Mouse (Mus musculus): ENCODE data around the gene Sdc4. TPM values are rescaled to one million over a fixed set of nuclear protein-coding genes. Genes with fewer than 3 reads are reported as not detected.

Sdc4 gene
- polyA plus RNA-seq, 1 experiment from 2014 or later: 81.5 TPM

- Histone ChIP-seq H3K4me3 (no peak overlapping the region), H3K27ac (no peak overlapping the region), H3K9me3 (no peaks in the 10 kb centered on the region), H3K9ac (0 out of 2 replicates have a peak overlapping the region, but pooled peaks have one; percentile 11), H3K36me3 (peaks cover 60% of the 10 kb centered on the region), H3K4me2 (no peak overlapping the region), H3K27me3 (no peaks in the 10 kb centered on the region), H3K4me1 (peaks cover 33% of the 10 kb centered on the region)
- WGBS: 38% methylated on average over 5 of the region's 5 CpGs
- ATAC-seq (ENCODE audit: insufficient number of reproducible peaks, insufficient read depth, low FRiP score, low TSS enrichment, low read depth): no peak
These were observed 15.2 kb downstream of the Sdc4 start for GRCm38 (mm10) chr2:164428451-164428850.

GRCm38 (mm10) chr2:164426952-164427351, 16.7 kb downstream of the Sdc4 start:
- H3K9me3 ChIP-seq: no peaks in the 10 kb centered on the region
- no peak overlapping the region for H3K4me3 ChIP-seq
- no peak for ATAC-seq (ENCODE audit: insufficient number of reproducible peaks, insufficient read depth, low FRiP score, low TSS enrichment, low read depth)
- no peaks in the 10 kb centered on the region for H3K27me3 ChIP-seq
- no peak overlapping the region for H3K9ac ChIP-seq
- peaks cover 18% of the 10 kb centered on the region for H3K4me1 ChIP-seq
- peaks cover 63% of the 10 kb centered on the region for H3K36me3 ChIP-seq
- no peak overlapping the region for H3K27ac ChIP-seq
- no peak overlapping the region for H3K4me2 ChIP-seq
- WGBS: 83% methylated on average over 5 of the region's 5 CpGs

- Histone ChIP-seq H3K4me3 (no peak overlapping the region), H3K4me2 (no peak overlapping the region), H3K9me3 (no peaks in the 10 kb centered on the region), H3K4me1 (peaks cover 10% of the 10 kb centered on the region), H3K27ac (no peak overlapping the region), H3K36me3 (peaks cover 63% of the 10 kb centered on the region), H3K27me3 (no peaks in the 10 kb centered on the region), H3K9ac (no peak overlapping the region)
- 32% methylated on average over 12 of the region's 12 CpGs for WGBS
- ATAC-seq (ENCODE audit: insufficient number of reproducible peaks, insufficient read depth, low FRiP score, low TSS enrichment, low read depth): no peak
These were observed 17.6 kb downstream of the Sdc4 start for GRCm38 (mm10) chr2:164426121-164426520.

DNA sequence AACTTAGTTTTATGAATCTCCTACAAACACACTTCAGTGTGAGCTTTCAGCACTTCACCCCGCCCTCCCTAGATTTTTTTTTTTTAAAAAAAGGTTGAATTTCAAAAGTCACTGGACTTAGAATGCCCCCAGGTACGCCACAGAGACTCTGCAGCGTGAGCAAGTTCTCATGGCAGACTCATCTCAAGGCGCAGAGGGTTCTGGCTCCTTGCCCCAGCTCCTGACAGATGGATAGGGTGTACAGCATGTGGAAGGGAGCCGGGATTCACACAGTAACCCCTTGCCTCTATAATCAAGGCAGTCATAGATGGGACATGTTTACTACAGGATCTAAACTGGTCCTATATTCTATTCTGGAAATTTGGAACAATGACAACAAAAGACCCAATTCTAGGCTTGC, 18.3 kb downstream of the Sdc4 start:
- H3K36me3 ChIP-seq: peaks cover 63% of the 10 kb centered on the region
- H3K4me1 ChIP-seq: peaks cover 2% of the 10 kb centered on the region
- H3K27ac ChIP-seq: no peak overlapping the region
- H3K4me2 ChIP-seq: no peak overlapping the region
- ATAC-seq (ENCODE audit: insufficient number of reproducible peaks, insufficient read depth, low FRiP score, low TSS enrichment, low read depth): no peak
- no peak overlapping the region for H3K4me3 ChIP-seq
- no peak overlapping the region for H3K9ac ChIP-seq
- 82% methylated on average over 5 of the region's 5 CpGs for WGBS
- no peaks in the 10 kb centered on the region for H3K9me3 ChIP-seq
- H3K27me3 ChIP-seq: no peaks in the 10 kb centered on the region

DNA sequence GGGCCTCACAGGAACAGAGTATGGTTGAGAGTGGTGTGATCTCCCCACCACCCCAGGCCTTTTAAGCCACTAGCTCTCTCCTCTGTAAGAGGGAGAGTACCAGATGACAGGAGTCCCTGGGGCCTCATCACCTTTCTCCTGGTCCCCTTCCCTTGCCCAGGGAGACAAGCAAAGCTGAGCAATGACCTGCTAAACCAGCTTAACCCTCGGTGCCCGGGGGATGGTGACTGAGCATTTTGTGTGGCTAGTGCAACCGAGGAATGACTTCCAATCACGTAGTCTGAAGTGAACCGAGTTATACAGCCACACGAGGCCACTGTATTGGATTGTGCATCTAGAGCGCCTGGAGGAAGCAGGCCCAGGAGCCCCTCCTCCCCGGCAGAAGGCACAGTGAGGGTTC, 19.3 kb downstream of the Sdc4 start:
- Histone ChIP-seq H3K4me2 (no peak overlapping the region), H3K4me1 (peaks cover 2% of the 10 kb centered on the region), H3K27ac (no peak overlapping the region), H3K9me3 (no peaks in the 10 kb centered on the region), H3K9ac (no peak overlapping the region), H3K4me3 (no peak overlapping the region), H3K27me3 (no peaks in the 10 kb centered on the region), H3K36me3 (peaks cover 59% of the 10 kb centered on the region)
- 90% methylated on average over 8 of the region's 8 CpGs for WGBS
- no peak for ATAC-seq (ENCODE audit: insufficient number of reproducible peaks, insufficient read depth, low FRiP score, low TSS enrichment, low read depth)

GRCm38 (mm10) chr2:164423464-164423863, 20.2 kb downstream of the Sdc4 start:
- 88% methylated on average over 11 of the region's 11 CpGs for WGBS
- Histone ChIP-seq H3K4me3 (no peak overlapping the region), H3K27me3 (no peaks in the 10 kb centered on the region), H3K27ac (no peak overlapping the region), H3K9ac (no peak overlapping the region), H3K4me1 (peaks cover 5% of the 10 kb centered on the region), H3K36me3 (peaks cover 49% of the 10 kb centered on the region), H3K4me2 (no peak overlapping the region), H3K9me3 (no peaks in the 10 kb centered on the region)
- ATAC-seq (ENCODE audit: insufficient number of reproducible peaks, insufficient read depth, low FRiP score, low TSS enrichment, low read depth): no peak

GRCm38 (mm10) chr2:164422675-164423393, 20.9 kb downstream of the Sdc4 start:
- 88% methylated on average over 15 of the region's 15 CpGs for WGBS
- H3K36me3 ChIP-seq: peaks cover 43% of the 10 kb centered on the region
- H3K27ac ChIP-seq: peak overlapping the region; percentile 55; the same call in 1 of the 2 replicates

GRCm38 (mm10) chr2:164421979-164422378, 21.7 kb downstream of the Sdc4 start:
- Histone ChIP-seq H3K9me3 (no peaks in the 10 kb centered on the region), H3K9ac (no peak overlapping the region), H3K4me3 (no peak overlapping the region), H3K4me2 (no peak overlapping the region), H3K36me3 (peaks cover 36% of the 10 kb centered on the region), H3K4me1 (peaks cover 5% of the 10 kb centered on the region), H3K27me3 (no peaks in the 10 kb centered on the region), H3K27ac (peak overlapping the region; percentile 55)
- ATAC-seq (ENCODE audit: insufficient number of reproducible peaks, insufficient read depth, low FRiP score, low TSS enrichment, low read depth): no peak
- 69% methylated on average over 8 of the region's 8 CpGs for whole genome bisulfite sequencing

More at GRCm38 (mm10) chr2:164422675-164423393, 20.9 kb downstream of the Sdc4 start:
- Histone ChIP-seq H3K4me2 (no peak overlapping the region), H3K4me3 (no peak overlapping the region), H3K27me3 (no peaks in the 10 kb centered on the region), H3K9ac (no peak overlapping the region), H3K9me3 (no peaks in the 10 kb centered on the region), H3K4me1 (peaks cover 5% of the 10 kb centered on the region)
- no peak for ATAC-seq (ENCODE audit: insufficient number of reproducible peaks, insufficient read depth, low FRiP score, low TSS enrichment, low read depth)

- Histone ChIP-seq H3K9ac (no peak overlapping the region), H3K4me1 (peaks cover 5% of the 10 kb centered on the region), H3K4me3 (no peak overlapping the region), H3K9me3 (no peaks in the 10 kb centered on the region), H3K36me3 (peaks cover 29% of the 10 kb centered on the region), H3K27ac (no peak overlapping the region), H3K4me2 (no peak overlapping the region), H3K27me3 (no peaks in the 10 kb centered on the region)
- no peak for ATAC-seq (ENCODE audit: insufficient number of reproducible peaks, insufficient read depth, low FRiP score, low TSS enrichment, low read depth)
- WGBS: 83% methylated on average over 7 of the region's 7 CpGs
These were observed 22.4 kb downstream of the Sdc4 start for GRCm38 (mm10) chr2:164421306-164421705.

DNA sequence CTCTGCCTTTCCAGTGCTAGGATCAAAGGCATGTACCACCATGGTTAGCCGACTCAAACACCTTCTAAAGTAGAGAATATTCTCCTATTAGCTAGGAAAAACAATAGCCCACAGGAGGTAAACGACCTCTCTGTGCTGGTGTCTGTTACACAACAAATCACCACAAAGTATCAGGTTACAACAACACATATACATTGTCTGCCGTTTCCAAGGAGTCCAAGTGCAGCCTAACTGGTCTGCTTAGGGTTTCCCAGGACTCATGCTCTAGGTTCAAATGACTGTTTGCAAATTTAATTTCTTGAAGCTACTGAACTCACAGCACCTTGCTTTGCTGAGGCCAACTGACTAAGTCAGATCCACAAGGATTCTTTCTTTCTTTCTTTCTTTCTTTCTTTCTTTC, 24.2 kb downstream of the Sdc4 start:
- no peak overlapping the region for H3K4me2 ChIP-seq
- H3K27me3 ChIP-seq: peaks cover 7% of the 10 kb centered on the region
- no peak for ATAC-seq (ENCODE audit: insufficient number of reproducible peaks, insufficient read depth, low FRiP score, low TSS enrichment, low read depth)
- peaks cover 5% of the 10 kb centered on the region for H3K4me1 ChIP-seq
- H3K9me3 ChIP-seq: no peaks in the 10 kb centered on the region
- H3K36me3 ChIP-seq: peaks cover 14% of the 10 kb centered on the region
- H3K9ac ChIP-seq: no peak overlapping the region
- WGBS: 4% methylated on average over 3 of the region's 3 CpGs
- no peak overlapping the region for H3K27ac ChIP-seq
- no peak overlapping the region for H3K4me3 ChIP-seq

- Histone ChIP-seq H3K4me1 (peaks cover 11% of the 10 kb centered on the region), H3K9ac (no peak overlapping the region), H3K27ac (no peak overlapping the region), H3K4me2 (no peak overlapping the region), H3K27me3 (peaks cover 16% of the 10 kb centered on the region), H3K36me3 (peaks cover 3% of the 10 kb centered on the region; the same call in 1 of the 2 replicates), H3K9me3 (no peaks in the 10 kb centered on the region), H3K4me3 (no peak overlapping the region)
- 29% methylated on average over 3 of the region's 3 CpGs for WGBS
- ATAC-seq (ENCODE audit: insufficient number of reproducible peaks, insufficient read depth, low FRiP score, low TSS enrichment, low read depth): no peak
These were observed 25.3 kb downstream of the Sdc4 start for GRCm38 (mm10) chr2:164418308-164418875.

GRCm38 (mm10) chr2:164417198-164417597, 26.5 kb downstream of the Sdc4 start:
- Histone ChIP-seq H3K4me3 (no peak overlapping the region), H3K9ac (no peak overlapping the region), H3K4me2 (no peak overlapping the region), H3K4me1 (peaks cover 11% of the 10 kb centered on the region), H3K9me3 (no peaks in the 10 kb centered on the region), H3K27me3 (peaks cover 16% of the 10 kb centered on the region), H3K27ac (no peak overlapping the region), H3K36me3 (no peaks in the 10 kb centered on the region)
- whole genome bisulfite sequencing: 2% methylated on average over 2 of the region's 2 CpGs
- ATAC-seq (ENCODE audit: insufficient number of reproducible peaks, insufficient read depth, low FRiP score, low TSS enrichment, low read depth): no peak

All from embryonic facial prominence, embryonic 13.5 days (tissue).